Mouse (Mus musculus): ENCODE data around the gene Fscn3.

GRCm38 (mm10) chr6:28422651-28423290 is 4.8 kb upstream of the Fscn3 start:
- no peak for TF ChIP-seq CTCF (IDR thresholded peaks at IDR 0.05; ENCODE audit: low read depth)
- TF ChIP-seq EP300 (optimal IDR thresholded peaks at IDR 0.05): no peak

Data from stomach, postnatal 0 days (tissue).